Mouse (Mus musculus) layer of hippocampus, adult 11-12 months (tissue): ENCODE data around the gene Cdc16.
"Not testable (repeated sequence)": the region's sequence is repeated elsewhere in the genome, so short reads cannot be mapped to it uniquely, and the experiment has no call there.

Experiments
- DNase-seq: peaks from one replicate; pipeline ENCODE4 v3.0.0; 2022; ENCODE audit warnings: low spot score

The Cdc16 gene

DNA sequence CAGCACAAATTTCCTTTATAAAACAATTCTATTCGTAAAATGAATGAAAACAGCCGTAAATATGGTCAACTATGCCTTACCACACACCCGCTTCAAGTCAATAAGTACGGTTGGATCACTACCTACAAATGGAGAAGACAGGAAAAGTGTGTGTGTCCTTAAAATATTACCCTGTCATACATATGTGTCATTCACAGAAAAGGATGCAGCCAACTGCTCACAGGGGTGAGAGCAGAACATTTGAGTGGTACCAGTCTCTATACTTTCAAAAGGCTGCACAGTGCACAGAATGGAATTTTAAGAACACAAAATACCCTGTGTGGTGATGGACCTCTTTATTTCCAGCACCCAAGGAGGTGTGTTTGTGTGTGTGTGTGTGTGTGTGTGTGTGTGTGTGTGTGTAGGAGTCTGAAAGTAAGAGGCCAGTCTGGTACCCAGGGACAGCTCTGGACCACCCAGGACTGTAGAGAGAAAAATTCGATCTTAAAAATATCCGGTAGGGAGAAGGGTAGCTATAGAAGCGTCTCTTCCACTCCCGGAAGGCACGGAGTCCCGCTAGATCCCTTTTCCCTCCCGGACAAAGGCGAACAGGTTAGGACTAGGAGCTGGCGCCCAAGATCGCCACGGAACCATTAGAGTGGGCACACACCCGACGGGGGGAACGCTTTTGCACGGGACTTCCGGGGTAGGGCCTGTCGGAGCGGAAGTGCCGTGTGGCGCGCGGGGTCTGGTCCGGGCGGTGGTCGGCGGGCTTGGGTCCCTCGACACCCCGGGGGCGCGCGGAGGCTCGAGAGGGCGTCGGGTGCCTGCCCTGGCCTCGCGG is at the start of gene Cdc16:
Gene Cdc16, plus strand, starts transcription at position 695 of the 823 bp plus-strand sequence.
- DNase-seq: peak; percentile 89

DNA sequence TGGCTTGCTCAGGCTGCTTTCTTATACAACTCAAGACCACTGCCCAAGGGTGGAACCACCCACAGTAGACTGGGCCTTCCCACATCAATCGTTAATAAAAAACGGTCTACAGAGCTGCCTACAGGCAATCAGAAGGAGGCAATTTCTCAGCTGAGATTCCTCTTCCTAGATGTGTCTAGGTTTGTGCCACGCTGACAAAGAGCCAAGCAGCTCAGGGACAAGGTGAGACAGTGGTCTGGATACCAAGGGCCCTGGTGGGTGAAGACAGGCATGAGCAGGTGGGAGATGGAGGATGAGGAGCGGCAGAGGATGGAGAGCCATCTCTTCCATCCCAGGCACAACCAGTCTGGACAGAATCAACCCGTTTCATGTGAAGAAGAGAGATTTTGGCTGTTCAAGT is 49.0 kb upstream of the Cdc16 start:
- DNase-seq: no peak

DNA sequence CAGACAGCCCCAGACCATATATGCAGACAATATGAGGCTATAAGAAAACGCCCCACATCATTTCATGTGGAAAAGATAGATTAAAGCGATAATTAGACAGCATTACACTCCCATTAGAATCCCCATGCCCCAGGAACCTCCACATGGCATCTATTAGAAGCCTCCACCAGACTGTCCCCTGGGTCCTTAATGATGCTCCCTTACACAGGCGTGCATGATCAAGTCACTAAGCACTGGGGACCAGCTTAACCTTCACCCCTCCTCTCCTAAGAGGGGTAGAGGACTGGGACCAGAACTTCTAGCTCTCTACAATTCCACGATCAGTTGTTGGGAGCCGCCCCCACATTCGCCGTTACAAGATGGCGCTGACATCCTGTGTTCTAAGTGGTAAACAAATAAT is 38.5 kb upstream of the Cdc16 start:
- no peak for DNase-seq

DNA sequence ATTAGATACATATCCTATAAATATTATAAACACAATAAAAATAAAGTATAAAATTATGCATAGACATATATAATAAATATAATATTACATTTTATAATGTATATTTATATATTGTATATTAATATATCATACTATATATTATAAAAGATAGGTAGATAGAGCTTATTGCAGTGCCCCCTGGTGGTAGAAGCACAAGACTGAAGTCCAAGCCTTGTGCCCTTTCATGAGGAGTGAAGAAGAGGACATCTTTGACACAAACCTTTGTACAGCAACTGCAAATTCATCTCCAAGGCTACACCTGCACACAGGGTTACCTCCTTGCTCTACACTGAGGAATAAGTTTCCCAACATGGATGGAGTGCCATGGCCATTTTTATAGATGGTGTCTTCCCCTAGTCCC is 31.8 kb upstream of the Cdc16 start:
- peak; percentile 53 for DNase-seq

DNA sequence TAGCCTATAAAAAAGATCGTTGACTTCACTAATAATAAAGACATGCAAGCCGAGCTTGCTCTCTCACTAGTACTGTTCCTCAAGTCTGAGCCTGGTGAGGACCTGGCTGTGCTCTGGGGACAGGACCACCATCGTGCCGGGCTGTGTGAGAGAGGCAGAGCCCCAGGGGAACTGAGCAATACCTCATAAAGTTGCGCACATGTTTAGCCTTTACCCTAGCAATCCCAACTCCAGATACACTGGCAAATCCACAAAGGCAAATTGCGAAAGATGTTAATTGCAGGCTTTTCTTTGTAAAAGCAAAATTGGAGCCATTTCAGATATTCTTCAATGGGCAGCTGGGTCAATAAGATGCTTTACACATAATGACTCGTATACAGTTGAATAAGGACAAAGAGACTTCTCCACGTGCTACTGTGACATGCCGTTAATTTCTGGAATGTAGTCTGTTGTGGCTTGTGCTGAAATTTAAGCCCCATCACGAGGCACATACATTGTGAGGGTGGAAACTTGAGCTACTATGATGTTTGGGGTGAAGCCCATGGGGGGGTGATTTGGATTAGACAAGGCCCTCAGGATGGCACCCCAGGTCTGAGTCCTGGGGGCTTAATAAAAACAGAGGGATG is 29.9 kb upstream of the Cdc16 start:
- DNase-seq: no peak

DNA sequence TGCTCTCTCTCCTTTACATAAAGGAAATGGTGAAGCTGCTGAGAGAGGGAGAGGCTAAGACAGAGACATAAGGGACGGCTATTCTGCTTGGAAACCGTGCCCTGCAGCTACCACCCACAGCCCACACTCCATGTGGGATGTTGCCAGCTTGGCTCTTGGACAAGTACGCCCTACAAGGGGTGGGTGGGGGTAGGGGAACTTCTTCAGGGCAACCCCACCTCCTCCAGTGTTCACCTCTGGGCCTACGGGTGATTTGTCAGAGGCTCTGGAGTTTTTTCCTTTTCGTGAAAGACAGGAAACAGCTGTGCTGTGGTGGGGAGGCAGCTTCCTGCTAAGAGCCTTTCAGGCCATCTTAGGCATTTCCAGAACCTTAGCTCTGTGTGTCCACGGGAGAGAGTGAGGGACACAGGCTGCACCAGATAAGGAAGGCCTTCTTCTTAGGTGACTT is 17.1 kb upstream of the Cdc16 start:
- DNase-seq: no peak

DNA sequence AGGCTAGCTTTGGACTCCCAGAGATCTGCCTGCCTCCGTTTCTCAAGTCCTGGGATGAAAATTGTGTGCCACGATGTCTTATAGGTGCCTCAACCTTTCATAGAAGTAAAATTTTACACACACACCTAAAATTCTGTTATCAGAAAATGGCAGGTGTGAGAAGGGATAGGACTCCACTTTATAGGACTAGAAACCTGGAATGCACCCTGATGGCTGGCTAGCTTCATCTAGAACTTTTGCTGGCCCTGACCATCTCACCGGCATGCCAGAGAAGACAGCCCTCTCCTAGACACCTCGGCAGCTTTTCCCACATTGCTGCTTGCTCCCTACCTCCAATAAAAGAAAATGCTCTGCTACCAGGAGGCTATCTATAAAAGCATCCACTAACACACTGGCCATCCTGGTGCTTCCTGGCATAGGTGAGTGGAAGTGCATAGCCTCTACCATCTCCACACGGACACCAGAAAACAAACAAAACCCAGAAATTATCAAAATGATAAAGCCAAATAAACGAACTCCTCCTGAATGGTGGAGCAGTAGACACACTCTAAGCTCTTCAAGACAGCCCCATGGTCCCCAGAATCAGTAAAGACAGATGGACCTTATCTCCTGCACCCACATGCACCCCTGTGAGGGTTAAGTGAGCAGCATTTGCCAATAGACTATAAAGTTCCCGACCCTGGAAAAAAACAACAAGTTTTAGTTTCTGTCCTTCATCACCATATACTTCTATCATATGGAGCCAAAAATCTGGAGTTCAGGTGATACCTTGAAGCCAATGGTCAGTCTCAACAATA is 16.5 kb upstream of the Cdc16 start:
- DNase-seq: no peak

DNA sequence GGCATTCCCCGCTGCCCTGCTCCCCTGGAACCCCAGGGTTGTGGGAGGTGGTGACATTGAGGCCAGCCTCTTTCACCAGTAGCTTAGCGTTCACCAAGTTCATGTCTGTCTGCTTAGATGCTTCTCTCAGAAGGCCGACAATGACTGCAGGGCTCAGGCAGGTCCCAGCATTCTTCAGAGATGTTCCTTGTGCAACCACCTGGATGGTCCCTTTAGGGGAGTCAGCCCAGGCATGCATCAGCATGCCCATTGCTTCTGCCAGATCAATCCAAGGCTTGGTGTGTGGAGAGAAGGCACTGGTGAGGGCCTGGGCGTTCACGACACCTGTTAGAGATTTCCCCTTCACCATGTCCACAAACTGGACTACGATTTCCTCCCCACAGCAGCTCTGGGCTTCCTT is 11.3 kb upstream of the Cdc16 start:
- DNase-seq: not testable (repeated sequence)

DNA sequence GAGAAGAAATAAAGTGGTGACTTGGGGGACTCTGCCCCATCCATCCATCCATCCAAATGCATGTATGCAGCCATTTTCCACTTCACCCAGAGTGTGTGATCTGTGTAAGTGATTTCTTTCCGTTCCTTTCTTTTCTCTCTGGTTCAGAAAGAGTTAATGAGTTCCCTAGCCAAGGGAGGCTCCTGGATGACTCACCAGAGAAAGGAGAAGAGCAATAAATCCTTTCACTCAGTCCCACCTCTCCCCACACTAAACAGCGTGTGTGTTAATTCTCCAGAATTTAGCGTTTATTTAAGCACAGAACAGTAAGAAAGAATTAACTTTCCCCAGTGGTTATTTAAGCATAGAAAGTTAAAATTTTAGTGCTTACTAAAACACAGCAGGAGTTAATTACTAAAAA is 9.8 kb upstream of the Cdc16 start:
- no peak for DNase-seq

DNA sequence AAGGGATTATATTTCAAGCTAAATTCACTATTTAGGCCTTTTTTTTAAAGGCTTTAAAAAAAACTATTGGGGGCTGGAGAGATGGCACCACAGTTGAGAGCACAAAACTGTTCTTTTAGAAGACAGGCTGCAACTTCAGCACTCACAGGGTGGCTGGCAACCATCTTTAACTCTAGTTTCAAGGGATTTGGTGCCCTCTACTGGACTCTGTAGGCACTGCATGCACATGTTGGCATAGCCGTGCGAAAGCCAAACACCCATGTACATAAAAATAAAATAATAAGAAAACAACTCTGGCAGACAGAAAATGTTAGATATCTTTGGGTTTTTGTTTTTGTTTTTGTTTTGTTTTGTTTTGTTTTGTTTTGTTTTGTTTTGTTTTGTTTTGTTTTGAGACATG is 3.8 kb upstream of the Cdc16 start:
- DNase-seq: peak; percentile 71

DNA sequence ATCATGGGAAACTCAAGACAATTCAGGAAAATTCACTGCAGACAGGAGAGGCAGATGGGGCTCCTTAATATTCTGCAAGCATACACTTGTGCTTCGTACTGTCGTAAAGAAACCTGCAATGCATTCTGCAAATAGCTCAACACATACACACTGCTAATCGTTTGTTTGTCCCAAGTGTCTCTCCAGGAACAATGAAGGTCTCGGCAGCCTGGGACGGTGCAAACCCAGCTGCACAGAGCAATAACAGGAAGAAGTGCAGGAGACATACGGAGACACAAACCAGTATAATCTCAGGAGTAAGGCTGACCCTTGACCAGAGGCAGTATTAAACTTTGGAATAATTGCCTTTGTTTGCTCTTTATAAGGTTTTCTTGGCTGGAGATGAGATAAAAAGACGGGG is 996 bp upstream of the Cdc16 start:
- no peak for DNase-seq

DNA sequence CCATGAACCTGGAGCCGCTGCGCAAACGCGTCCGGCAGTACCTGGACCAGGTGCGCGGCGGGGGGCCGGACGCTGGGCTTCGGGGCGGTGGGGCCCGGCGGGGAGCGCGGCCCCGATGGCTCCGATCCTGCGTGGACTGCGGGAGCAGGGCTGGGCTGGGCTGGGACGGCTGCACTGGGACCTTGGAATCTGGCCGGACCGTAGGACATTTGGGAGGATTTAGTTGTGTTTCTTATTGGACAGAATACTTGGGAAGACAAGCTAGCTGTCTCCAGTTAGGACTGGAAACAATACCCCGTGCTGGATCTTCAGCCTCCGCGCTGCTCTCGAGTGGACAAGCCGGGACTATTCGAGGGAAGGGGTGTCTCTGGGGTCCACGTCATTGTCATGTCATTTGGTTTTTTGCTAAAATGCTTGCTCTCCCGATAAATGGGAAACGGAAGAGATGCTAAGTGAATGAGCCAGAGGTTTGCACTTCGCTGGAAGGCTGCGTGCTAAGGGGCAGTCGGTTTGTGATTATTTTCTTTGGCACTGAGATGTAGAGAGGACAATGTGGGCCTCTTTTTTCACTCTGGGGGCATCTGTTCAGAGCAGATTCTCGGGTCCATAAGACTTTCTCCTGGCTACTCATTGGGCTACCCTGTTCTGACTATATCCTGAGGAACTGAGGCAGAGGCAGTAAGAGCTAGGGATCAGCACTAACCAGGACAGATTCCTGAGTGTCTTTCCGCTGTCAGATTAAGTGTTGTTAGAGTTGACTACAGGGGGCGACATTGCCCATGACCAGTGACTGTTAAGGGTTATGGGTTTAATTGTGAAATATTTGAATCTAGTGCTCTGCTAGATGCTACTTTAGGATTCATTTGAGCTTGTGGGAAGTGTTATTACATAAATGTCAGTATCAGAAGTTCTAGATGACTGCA is 590 bp downstream of the Cdc16 start:
- peak; percentile 55 for DNase-seq

DNA sequence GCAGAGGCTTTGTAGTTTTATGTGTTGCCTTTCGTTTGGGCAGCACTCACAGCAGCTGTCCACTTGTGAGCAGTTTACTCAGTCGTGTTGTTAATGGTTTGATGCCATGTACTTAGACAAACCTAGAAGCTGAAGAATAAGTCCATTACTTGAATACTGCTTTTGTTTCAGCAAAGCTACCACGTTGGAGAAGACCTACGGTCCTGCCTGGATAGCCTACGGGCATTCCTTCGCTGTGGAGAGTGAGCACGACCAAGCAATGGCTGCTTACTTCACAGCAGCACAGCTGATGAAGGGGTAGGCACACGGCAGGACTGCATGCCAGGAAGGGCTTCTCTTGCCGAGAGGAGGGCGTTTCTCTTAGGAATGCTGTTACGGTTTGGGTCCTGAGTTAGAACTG is 11.7 kb downstream of the Cdc16 start:
- no peak for DNase-seq

DNA sequence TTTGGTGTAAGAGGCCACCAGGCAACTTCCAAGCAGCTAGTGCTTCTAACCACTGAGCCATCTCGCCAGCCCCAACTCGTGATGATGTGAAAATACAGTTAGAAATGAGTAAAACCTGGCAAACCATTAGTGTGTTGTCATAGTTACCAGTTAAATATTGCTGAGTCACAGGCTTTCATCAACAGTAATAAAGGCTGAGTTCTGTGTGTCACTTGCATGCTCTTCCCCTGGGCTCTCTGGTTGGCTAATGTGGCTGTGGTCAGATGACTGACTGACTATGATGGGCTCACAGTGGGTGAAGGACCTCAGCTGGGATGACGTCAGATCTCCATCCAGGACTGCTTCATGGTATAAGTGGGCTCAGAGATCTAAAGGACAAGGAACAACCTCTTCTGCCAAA is 23.1 kb downstream of the Cdc16 start:
- no peak for DNase-seq

DNA sequence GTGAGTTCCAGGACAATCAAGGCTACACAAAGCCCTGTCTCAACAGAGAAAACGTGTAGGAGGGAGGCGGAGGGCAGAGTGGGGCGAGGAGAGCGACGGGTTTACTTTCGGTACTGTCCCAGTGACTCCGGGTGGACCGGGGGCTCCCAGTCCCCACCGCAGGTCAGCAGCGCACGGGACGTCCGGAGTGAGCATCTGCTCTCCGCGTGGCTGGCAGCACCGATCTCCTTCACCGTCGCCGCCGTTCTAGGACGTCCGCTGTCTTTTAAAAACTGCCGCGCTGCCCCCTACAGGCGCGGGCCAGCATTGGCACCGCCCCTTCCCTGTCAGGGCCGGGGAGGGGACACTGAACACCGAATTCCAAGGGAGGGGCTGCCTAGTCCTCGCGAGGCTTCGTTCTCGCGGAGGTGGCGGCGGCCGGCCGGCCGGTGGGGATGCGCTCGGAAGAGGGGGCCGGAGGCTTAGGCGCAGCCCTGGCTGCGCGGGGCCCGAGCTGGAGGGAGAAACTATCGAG is 27.8 kb downstream of the Cdc16 start, which contains the start of gene Upf3a:
Gene Upf3a, plus strand, starts transcription at position 366 of the 514 bp plus-strand sequence.
- peak; percentile 90 for DNase-seq

DNA sequence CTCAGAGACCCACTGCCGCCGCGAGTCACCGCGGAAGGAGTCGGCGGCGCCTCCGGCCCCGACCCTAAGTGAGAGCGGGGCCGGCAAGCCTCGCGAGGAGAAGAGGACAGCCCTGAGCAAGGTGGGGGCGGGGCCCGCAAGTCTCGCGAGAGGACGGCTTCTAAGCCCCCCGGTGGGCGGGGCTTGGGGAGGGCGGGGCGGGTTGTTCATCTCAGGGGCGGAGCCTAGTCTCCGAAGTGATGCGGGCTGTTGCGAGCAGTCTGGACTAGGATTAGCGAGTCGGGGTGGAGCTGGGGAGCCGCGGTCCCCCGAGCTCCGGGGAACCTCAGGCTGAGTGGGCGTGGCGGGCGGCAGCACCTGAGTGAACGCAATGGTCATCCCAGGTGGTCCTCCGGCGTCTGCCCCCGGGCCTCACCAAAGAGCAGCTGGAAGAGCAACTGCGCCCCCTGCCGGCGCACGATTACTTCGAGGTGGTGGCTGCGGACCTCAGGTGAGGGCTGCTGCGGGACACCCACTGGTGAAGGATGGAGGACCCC is 28.4 kb downstream of the Cdc16 start:
- DNase-seq: peak; percentile 97

DNA sequence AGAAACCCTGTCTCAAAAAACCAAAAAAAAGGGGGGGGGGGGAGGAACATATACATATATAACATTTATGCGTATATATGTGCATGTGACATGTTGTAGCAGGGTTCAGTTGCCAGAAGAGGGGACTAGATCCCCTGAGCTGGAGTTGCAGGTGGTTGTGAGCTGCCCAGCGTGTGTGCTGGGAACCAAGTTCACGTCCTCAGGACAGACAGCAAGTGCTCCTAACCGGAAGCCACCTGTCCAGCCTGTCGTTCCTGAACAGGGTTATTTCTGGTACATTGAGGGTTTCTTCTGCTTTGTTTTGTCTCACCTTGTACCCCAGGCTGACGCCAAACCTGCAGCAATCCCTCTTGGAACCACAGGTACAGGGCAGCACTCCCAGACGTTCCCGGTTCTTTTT is 32.1 kb downstream of the Cdc16 start:
- DNase-seq: no peak

DNA sequence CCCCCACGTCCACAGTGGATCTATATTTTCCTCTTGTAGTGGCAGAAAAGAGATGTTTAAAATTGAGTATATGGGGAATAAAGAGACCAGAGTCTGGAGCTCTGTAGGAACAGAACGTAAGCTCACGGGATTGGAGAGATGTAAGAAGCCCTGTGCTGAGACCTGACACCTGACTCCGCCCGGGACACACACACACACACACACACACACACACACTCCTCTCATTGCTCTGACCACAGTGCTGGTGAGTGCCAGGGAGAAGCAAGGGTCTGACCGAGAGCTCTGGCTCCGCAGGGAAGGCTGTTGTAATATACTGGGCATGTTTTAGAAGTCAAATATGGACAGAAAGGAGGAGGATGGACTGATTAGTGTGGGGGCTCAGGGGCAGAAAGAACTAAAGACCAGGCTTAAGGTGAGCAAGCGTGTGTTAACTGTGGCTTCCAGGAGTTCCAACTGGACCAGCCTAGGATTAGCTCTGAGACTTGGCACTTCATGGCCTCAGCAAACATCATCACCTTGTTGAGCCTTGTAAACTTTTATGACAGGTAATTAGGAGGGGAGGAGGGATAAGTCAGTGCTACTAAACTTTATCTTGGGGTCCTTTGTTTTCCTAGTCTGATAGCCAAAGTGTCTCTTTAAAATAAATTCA is 35.7 kb downstream of the Cdc16 start:
- no peak for DNase-seq

DNA sequence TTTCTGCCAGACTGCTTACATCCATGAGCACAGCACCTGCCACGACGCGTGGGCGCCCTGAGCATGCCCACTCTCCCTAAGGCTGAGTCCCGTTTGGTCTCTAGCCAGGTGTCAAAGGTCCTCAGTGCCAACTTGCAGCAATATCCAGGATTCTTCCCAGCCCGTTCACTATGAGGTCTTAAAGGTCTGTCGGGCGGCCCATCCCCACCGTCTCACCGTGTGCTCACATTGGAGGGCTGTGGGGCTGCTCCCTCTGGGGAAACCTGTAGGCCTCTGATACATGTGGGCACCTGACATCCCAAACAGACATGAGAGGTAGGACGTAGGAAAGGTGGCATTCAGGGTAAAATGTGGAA is 36.2 kb downstream of the Cdc16 start:
- DNase-seq: no peak

DNA sequence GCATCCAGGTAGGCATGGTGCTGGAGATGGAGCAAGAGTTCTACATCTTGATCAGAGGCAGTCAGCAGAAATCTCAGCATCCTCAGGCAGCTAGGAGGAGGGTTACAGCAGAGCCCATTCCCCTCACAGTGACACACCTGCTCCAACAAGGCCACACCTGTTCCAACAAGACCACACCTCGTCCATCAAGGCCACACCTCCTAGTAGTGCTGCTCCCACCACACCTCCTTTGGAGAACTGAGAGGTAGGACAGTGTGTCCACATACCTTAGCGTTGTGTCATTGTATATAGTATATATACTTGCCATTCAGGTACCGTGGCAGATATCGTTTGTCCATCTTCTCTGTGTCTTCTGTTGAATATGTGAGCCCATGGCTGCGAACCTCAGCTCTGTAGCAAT is 40.2 kb downstream of the Cdc16 start:
- DNase-seq: no peak

DNA sequence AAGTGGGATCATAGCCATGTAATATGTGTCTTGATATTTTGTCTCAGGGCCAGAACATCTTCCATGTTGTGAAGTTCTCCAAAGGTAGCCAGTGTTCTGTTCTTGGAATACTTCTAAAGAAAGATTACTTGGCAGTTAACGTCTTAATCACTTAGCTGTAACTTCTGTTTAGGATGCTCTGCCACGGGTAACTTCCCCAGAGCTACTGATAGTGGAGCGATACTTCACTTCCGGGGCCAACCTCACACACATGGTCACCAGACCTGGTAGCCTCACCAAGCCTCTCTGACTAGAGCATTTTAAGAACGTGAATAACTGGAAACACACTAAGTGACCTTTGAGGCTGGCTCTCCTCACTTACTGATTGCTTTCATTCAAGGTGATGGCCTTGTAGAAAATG is 42.1 kb downstream of the Cdc16 start:
- no peak for DNase-seq
